Mouse (Mus musculus) macrophage (primary cell): ENCODE data around the gene Gm26558. TPM values are rescaled to one million over a fixed set of nuclear protein-coding genes. Genes with fewer than 3 reads are reported as not detected.
A peak's percentile ranks its signal among the peaks of the same experiment; 100 is the strongest.

Experiments
- H3K27ac ChIP-seq: fragments of 350-480 bp; formaldehyde crosslinking; 2 replicates; pipeline ENCODE4 v1.9.0; 2021
- H3K36me3 ChIP-seq: fragments of 350-480 bp; formaldehyde crosslinking; 2 replicates; pipeline ENCODE4 v1.9.0; 2021; ENCODE audit errors: inconsistent target
- H3K4me3 ChIP-seq: fragments of 350-480 bp; formaldehyde crosslinking; 2 replicates; pipeline ENCODE4 v1.9.0; 2021; ENCODE audit errors: inconsistent target
- H3K79me2 ChIP-seq: fragments of 350-480 bp; formaldehyde crosslinking; 2 replicates; pipeline ENCODE4 v1.9.0; 2021; ENCODE audit errors: inconsistent target
- WGBS: methylation state at CpG from one replicate; pipeline ENCODE4 v1.1.7; 2026; ENCODE audit warnings: inconsistent platforms; ENCODE audit not compliant: missing documents; 5-methylcytosine and 5-hydroxymethylcytosine counted together
- polyA plus RNA-seq: library from polyadenylated mRNA; stranded (reverse); fragments of 250-400 nt; gene quantifications from 3 replicates; pipeline ENCODE4 v1.2.4, GENCODE M21; 2018; ENCODE audit warnings: inconsistent platforms

Gm26558 gene
- polyA plus RNA-seq, 1 experiment from 2014 or later: not detected

DNA sequence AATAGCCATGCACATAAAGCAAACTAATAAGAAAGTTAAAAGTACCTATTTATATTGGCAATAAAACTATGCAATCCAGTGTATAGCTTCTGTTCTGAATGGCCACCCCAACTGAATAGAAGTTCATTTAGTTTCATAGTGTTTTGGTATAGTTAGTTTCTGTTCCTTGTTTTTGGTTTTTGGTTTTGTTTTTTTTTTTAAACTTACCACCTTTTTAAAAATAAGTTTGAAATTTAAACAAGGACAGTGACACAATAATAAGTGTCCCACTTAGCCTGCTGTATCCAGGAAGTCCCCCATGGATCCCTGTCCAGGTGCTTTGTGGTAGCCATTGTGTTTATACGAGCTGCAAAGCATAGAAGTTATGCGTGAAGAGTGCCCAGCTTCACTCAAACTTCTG lies 7.3 kb upstream of the Gm26558 start:
- Histone ChIP-seq H3K36me3 (no peaks in the 10 kb centered on the region), H3K79me2 (peaks cover 100% of the 10 kb centered on the region), H3K4me3 (no peak overlapping the region), H3K27ac (no peak overlapping the region)
- 22% methylated on average over 2 of the region's 2 CpGs for WGBS

DNA sequence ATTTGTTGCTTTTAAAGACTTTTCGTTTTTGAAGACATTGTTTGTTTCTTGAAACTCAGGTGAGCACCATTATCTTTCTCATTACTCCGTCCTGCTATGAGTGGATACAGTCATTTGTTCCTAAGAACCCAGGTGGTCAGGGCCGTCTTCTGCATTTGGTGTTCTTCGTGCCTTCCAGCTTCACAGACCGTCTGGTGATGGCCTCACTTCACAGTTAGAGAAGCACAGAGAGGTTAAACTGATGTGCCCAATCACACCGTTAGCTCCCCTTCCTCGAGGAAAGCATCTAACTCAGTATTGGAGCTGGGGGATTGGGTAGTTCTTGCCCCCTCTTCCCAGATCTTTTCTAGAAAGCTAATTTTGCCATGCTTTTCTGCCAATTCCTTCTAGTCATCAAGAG lies 5.1 kb upstream of the Gm26558 start:
- WGBS: 96% methylated on average over 7 of the region's 7 CpGs
- Histone ChIP-seq H3K27ac (no peak overlapping the region), H3K79me2 (peaks cover 100% of the 10 kb centered on the region), H3K36me3 (no peaks in the 10 kb centered on the region), H3K4me3 (no peak overlapping the region)

DNA sequence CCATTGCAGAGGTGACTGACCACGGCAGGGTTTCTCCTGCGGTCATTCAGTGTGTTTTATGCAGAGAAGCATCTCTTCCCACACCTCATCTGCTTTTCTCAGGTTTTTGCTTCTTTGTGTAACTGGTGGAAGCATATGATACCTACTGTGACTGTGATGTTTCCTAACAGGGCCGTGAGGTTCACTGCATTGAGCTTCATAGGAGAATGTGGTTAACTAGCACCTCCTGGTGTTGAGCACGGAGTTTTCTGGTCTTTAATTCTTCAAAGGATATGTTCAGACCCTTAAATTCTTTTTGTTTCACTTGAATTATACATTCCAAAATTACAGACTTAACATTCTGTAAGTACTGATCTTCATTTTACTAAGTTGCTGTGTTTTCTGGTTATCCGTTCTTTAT lies 1.9 kb upstream of the Gm26558 start:
- 69% methylated on average over 5 of the region's 5 CpGs for WGBS
- Histone ChIP-seq H3K4me3 (no peak overlapping the region), H3K36me3 (no peaks in the 10 kb centered on the region)

DNA sequence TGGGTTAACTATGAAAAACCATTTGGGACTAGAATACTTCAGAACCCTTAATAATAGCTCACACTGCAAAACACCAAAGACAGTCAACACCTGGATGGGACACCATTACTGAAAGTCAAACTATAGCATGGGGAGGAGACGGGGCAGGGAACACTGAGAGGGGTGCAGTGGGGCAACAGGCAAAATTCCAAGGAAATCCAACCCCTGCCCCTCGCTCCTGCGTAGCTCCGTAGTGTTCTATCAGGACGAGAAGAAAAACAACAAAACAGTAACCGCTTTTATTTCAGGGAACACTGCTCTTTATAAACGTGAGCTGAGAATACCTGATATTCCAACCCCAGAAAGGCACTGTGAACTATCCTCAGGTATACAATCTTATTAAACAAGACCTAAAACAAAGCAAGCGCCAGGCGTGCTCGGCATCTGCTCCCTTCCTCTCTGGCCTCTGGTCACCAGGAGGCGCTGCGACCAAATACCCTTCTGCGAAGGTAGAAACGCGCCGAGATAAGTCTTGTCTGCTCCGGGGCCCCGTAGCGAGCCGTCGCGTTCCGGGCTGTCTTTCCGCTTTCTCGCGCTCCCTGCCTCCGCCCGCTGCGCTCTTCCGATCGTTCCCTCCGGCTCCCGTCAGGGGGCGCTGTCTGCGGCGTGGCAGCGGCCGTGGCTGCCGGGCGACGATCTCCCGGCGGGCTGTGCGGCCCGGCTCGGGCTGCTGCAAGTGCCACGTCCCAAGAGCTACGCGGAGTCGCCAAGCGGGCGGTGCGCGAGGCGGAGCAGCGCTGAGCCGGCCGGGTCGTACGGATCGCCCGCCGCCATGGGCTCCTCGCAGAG lies 807 bp downstream of the Gm26558 start, which contains the start of gene Gorasp2:
TSS of gene Gorasp2 (plus strand) at position 690 of the 828 bp plus-strand sequence.
- H3K4me3 ChIP-seq: peak within 1 kb of the TSS; percentile 97
- 3% methylated on average over 49 of the region's 64 CpGs for WGBS
- H3K36me3 ChIP-seq: no peaks in the 10 kb centered on the region
- H3K27ac ChIP-seq: peak within 1 kb of the TSS; percentile 55
- H3K79me2 ChIP-seq: peaks cover 44% of the 10 kb centered on the region

More for the DNA sequence above, 1.9 kb upstream of the Gm26558 start:
- Histone ChIP-seq H3K27ac (no peak overlapping the region), H3K79me2 (peaks cover 71% of the 10 kb centered on the region)

DNA sequence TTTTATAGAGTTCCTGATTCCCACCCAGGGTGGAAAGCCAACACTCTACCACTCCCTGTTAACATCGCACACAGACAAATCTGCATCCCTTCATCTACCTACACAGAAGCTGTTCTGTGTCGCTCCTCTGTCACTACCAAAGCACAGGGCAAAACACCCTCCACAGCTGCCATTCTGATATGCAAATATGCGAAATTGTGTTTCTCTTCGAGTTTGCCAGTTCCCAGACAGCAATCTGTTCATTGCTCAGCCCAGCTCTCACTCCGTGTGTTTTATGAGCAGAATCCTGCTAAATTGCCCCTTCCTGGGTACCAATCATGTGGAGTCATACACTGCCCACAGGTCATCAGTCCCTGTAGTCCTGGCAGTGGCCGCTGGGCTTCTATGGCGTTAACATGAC lies 4.8 kb downstream of the Gm26558 start:
- 76% methylated on average over 7 of the region's 7 CpGs for WGBS
- no peak overlapping the region for H3K4me3 ChIP-seq
- no peaks in the 10 kb centered on the region for H3K36me3 ChIP-seq
- no peak overlapping the region for H3K27ac ChIP-seq
- peaks cover 4% of the 10 kb centered on the region for H3K79me2 ChIP-seq

DNA sequence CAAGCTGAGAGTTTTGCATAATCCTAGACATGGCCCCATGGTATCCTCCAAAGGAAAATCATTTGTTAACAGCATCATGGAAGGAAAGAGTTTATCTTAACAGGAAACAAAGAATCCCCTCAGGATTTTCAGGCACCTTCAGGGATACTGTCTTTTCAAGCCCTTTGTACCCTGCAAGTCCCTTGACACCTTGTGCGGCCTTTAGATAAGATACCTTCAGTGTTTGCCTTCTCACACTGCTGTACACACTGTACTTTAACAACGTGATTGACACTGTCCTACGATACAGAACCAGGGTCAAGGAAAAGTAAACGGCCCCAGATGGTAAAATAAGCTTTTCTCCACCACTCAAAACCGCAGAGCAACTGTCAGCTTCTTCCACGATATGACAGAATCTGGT lies 10.1 kb downstream of the Gm26558 start:
- H3K27ac ChIP-seq: no peak overlapping the region
- WGBS: 72% methylated on average over 6 of the region's 6 CpGs
- no peaks in the 10 kb centered on the region for H3K79me2 ChIP-seq
- H3K36me3 ChIP-seq: no peaks in the 10 kb centered on the region
- H3K4me3 ChIP-seq: no peak overlapping the region

DNA sequence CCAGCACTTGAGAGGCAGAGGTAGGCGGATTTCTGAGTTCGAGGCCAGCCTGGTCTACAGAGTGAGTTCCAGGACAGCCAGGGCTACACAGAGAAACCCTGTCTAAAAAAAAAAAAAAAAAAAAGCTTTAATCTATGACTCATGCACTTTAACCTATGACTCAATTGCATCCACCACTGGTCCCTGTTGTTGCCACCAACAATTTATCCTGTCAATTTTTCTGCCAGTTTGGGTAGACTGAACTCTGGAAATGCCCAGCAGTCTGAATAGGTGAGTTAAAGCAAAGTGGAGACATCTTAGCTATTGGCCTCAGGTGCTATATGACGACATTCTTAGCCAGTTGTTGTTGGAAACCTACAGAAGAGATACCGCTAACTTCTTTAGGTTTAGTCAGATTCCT lies 12.4 kb downstream of the Gm26558 start:
- Histone ChIP-seq H3K27ac (no peak overlapping the region), H3K36me3 (no peaks in the 10 kb centered on the region), H3K4me3 (no peak overlapping the region), H3K79me2 (no peaks in the 10 kb centered on the region)
- WGBS: 100% methylated on average over 2 of the region's 4 CpGs

DNA sequence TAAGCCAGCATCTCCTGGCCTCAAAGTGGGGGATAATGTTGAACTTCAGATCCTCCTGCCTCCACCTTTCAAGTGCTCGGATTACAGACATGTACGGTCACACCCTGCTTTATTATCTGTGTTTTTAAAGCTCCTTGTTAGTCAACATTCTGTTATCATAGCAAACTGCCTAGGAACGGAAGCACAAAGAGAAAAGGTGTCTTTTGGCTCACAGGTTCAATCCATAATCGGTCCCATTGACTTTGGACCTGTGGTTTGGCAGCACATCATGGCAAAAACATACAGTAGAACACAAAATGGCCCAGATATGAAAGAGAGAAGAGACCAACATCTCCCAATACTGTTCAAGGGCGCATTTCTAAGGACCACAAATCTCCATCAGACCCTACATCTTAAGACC lies 13.6 kb downstream of the Gm26558 start:
- H3K4me3 ChIP-seq: no peak overlapping the region
- H3K36me3 ChIP-seq: no peaks in the 10 kb centered on the region
- H3K27ac ChIP-seq: no peak overlapping the region
- H3K79me2 ChIP-seq: no peaks in the 10 kb centered on the region
- 92% methylated on average over 5 of the region's 5 CpGs for WGBS

DNA sequence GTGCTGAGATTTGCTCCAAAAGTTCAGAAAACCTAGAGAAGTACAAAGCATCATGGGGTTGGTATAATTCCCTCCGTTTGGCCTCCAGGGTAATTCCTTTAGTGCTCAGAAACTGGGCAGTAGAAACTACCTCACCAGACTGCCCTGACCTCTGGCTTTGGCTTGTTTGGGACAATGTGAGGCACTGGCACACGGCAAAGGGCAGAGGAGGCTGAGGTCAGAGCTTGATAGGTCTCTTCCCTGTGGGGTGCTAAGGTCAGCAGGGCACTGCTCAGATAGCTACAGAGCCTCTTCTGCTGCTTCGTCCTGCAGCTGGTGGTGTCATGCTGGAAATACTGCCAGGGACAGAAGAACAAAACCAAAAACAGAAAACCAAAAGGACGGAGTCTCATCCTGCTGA lies 14.2 kb downstream of the Gm26558 start:
- Histone ChIP-seq H3K36me3 (no peaks in the 10 kb centered on the region), H3K79me2 (no peaks in the 10 kb centered on the region), H3K27ac (no peak overlapping the region), H3K4me3 (no peak overlapping the region)
- 82% methylated on average over 4 of the region's 4 CpGs for WGBS

DNA sequence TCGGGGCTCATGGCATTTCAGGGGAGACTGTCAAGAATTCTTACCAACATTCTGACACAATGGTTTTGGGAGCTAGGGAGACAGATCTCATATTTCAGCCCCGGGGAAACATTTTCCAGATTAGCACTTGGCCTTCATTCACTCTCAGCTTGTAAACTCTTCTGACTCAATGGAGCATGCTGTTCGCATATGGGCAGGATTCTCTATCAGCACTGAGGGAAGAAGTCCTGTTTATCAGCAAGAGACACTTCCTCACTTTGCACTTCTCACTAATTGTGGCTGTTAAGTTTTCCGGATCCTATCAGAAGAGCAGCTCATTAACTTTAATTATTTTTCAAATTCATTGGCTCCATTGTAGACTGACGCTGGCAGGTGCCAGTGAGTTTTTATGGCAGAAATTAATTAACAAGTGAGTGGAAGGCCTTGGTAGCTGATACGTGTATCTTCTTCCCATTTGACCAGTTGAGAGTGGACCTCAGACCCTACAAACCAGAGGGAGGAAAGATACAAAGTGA lies 16.6 kb downstream of the Gm26558 start:
- 90% methylated on average over 6 of the region's 6 CpGs for WGBS
- Histone ChIP-seq H3K79me2 (no peaks in the 10 kb centered on the region), H3K36me3 (no peaks in the 10 kb centered on the region), H3K4me3 (no peak overlapping the region), H3K27ac (no peak overlapping the region)

DNA sequence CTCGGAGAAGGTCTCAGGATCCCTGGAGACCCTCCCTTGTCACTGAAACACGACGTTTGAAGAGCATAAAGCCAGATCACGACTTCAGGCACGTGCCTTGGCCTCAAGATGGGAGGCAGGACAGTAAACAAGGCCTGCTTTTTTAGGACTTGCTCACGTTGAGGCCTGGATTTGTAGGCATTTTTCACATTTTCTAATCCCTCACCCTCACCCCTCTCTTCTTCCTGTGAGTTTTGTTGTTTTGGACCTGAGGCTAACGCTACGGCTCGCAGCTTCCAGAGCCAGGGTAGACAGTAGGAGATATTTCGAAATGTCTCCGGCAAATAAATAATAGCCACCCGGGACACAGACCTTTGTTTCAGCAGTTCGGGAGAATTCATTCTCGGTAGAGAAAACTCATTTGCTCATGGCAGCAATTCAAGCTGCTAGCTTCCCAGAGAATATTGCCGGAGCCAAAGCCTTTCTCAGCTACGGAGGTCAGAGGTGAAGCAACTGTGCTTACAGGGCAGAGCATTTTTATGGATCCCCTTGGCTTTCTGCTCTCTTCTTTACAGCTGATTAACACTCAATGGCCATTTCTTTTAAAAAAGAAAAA lies 18.8 kb downstream of the Gm26558 start:
- Histone ChIP-seq H3K79me2 (no peaks in the 10 kb centered on the region), H3K36me3 (no peaks in the 10 kb centered on the region), H3K4me3 (no peak overlapping the region), H3K27ac (no peak overlapping the region)
- WGBS: 89% methylated on average over 16 of the region's 16 CpGs

DNA sequence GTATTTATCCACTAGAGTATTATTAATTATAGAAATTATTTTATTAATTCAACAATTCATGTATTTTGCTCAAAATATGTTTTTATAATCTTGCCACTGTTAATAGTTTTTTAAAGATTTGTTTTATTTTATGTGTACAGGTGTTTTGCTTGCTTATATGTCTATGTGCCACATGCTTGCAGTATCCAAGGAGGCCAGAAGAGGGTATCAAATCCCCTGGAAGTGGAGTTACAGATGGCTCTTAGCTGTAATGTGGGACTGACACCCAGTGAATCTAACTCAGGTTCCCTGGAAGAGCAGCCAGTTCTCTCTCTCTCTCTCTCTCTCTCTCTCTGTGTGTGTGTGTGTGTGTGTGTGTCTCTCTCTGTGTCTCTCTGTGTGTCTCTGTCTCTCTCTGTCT lies 20.9 kb downstream of the Gm26558 start:
- no peak overlapping the region for H3K27ac ChIP-seq
- no peaks in the 10 kb centered on the region for H3K79me2 ChIP-seq
- no peak overlapping the region for H3K4me3 ChIP-seq
- H3K36me3 ChIP-seq: no peaks in the 10 kb centered on the region

DNA sequence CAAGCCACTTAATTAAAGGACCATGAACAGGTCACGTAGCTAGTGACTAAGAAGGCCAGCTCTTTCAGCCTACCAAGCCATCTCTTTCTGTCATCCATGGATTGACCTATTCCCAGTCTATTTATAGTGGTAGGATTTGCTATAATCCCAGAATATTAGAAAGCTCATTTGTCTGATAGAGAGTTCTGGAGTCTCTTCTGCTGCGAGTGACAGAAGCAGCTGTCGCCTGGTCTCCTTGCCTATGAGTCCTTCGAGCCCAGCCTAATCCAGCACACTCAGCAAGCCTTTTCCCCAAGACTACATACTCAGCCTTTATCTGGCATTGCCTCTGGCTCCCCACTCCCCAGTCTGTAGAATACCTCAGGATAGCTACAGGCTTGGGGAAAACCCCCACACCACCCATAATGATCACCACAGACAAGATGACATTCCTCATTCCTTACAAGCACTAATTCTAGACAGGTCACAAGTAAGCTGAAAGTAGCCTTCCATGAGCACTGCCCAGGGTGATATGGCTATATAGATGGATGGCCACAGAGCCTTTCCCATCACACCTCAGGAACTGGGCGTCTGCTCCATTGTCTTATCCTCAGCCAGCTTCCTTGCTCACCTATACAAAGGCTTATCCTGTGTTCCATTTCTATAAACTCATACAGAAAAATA lies 27.7 kb downstream of the Gm26558 start:
- Histone ChIP-seq H3K27ac (no peak overlapping the region), H3K4me3 (no peak overlapping the region), H3K36me3 (no peaks in the 10 kb centered on the region), H3K79me2 (no peaks in the 10 kb centered on the region)
- WGBS: 98% methylated on average over 5 of the region's 5 CpGs

DNA sequence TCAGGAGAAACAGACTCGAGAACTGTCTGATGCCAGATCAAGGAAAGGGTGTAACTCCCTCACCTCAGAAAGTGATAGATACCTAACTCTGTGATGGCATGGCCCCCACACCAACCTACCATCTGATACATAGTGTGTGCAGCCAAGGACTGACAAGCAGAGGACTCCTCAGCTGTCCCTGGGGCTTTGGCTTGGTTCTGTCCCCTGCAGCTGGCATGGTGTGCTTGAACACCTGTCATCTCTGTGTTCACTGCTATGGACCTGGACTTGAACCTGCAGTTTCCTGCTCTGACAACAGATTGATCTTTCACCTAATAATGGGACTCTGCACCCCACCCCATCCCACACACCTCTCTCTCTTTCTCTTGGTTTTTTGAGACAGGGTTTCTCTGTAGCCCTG lies 29.5 kb downstream of the Gm26558 start:
- H3K36me3 ChIP-seq: no peaks in the 10 kb centered on the region
- 92% methylated on average over 1 of the region's 1 CpGs for WGBS

DNA sequence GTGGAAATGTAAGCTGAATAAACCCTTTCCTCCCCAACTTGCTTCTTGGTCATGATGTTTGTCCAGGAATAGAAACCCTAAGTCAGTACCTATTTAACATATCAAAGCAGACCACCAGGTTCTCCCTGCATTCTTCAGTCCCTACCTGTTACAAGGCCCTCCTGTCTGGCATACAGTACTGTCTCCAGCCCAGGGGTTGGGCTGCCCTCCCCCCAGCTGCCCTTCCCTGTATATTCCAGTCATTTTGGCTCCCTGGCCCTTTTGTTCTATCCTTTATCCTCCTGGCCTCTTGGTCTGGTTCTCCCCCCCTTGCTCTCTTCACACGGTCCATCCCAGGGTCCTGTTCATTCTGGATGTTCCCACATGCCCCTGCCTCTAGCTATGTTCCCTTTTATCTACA lies 30.6 kb downstream of the Gm26558 start:
- H3K27ac ChIP-seq: no peak overlapping the region
- no peaks in the 10 kb centered on the region for H3K79me2 ChIP-seq
- H3K36me3 ChIP-seq: no peaks in the 10 kb centered on the region
- H3K4me3 ChIP-seq: no peak overlapping the region
- 82% methylated on average over 1 of the region's 1 CpGs for WGBS

More for the DNA sequence above, 29.5 kb downstream of the Gm26558 start:
- no peak overlapping the region for H3K4me3 ChIP-seq
- H3K27ac ChIP-seq: no peak overlapping the region
- H3K79me2 ChIP-seq: no peaks in the 10 kb centered on the region
